Mouse (Mus musculus) kidney, postnatal 0 days (tissue): ENCODE results near the gene Serinc3. TPM values are rescaled to one million over a fixed set of nuclear protein-coding genes. Genes with fewer than 3 reads are reported as not detected.

Experiments
- ATAC-seq: fragments of 200-750 bp; cut with Nextera tagmentation; replicated peaks from 2 replicates; pipeline ENCODE4 v1.8.0; 2017; ENCODE audit warnings: low read depth, moderate number of reproducible peaks, moderate TSS enrichment, moderate library complexity; ENCODE audit not compliant: low FRiP score
- DNase-seq: peaks from one replicate; pipeline ENCODE4 v3.0.0-alpha.2; 2016; ENCODE audit warnings: low spot score
- H3K27ac ChIP-seq: fragments of 300-500 bp; sonication (generic); 2 replicates; pipeline ENCODE4 v1.5.1; 2014; ENCODE audit warnings: mild to moderate bottlenecking
- H3K27me3 ChIP-seq: fragments of 300-500 bp; sonication (generic); 2 replicates; pipeline ENCODE4 v1.6.1; 2014; ENCODE audit warnings: low read length, mixed read lengths; ENCODE audit not compliant: insufficient read depth
- H3K36me3 ChIP-seq: fragments of 300-500 bp; sonication (generic); 2 replicates; pipeline ENCODE4 v1.6.1; 2014; ENCODE audit warnings: low read length, mixed read lengths; ENCODE audit not compliant: insufficient read depth
- H3K4me1 ChIP-seq: fragments of 300-500 bp; sonication (generic); replicated peaks from 2 replicates; pipeline ENCODE4 v1.6.1; 2014; ENCODE audit warnings: antibody characterized with exemption, low read length, mixed read lengths; ENCODE audit not compliant: insufficient read depth
- H3K4me2 ChIP-seq: fragments of 300-500 bp; sonication (generic); 2 replicates; pipeline ENCODE4 v1.6.1; 2014; ENCODE audit warnings: mild to moderate bottlenecking, low read length, moderate library complexity, mixed read lengths
- H3K4me3 ChIP-seq: fragments of 300-500 bp; sonication (generic); replicated peaks from 2 replicates; pipeline ENCODE4 v1.5.1; 2014; ENCODE audit warnings: low read depth, low read length
- H3K9ac ChIP-seq: fragments of 300-500 bp; sonication (generic); 2 replicates; pipeline ENCODE4 v1.6.1; 2014; ENCODE audit warnings: low read depth, low read length
- H3K9me3 ChIP-seq: fragments of 300-500 bp; sonication (generic); replicated peaks from 2 replicates; pipeline ENCODE4 v1.6.1; 2016; ENCODE audit warnings: low read length, inconsistent platforms, mixed read lengths
- CTCF ChIP-seq: IDR thresholded peaks from 2 replicates; pipeline ENCODE4 v1.5.1; 2016; ENCODE audit warnings: antibody characterized with exemption, low read depth, mild to moderate bottlenecking, moderate library complexity
- WGBS: fragments of 180-500 bp; shearing (Covaris S2); extraction: QIAGEN DNeasy Blood & Tissue Kit; methylation state at CpG from one replicate; pipeline ENCODE4 v1.1.7; 2014; 5-methylcytosine and 5-hydroxymethylcytosine counted together
- polyA plus RNA-seq: library from polyadenylated mRNA; unstranded; fragments of >200 nt; fragmentation: Nextera tagmentation; extraction: Ambion mirVana; gene quantifications from 2 replicates; pipeline ENCODE4 v1.2.1, GENCODE M21; 2015

Serinc3 gene
- polyA plus RNA-seq, 1 experiment from 2014 or later, result 72.5 TPM

DNA sequence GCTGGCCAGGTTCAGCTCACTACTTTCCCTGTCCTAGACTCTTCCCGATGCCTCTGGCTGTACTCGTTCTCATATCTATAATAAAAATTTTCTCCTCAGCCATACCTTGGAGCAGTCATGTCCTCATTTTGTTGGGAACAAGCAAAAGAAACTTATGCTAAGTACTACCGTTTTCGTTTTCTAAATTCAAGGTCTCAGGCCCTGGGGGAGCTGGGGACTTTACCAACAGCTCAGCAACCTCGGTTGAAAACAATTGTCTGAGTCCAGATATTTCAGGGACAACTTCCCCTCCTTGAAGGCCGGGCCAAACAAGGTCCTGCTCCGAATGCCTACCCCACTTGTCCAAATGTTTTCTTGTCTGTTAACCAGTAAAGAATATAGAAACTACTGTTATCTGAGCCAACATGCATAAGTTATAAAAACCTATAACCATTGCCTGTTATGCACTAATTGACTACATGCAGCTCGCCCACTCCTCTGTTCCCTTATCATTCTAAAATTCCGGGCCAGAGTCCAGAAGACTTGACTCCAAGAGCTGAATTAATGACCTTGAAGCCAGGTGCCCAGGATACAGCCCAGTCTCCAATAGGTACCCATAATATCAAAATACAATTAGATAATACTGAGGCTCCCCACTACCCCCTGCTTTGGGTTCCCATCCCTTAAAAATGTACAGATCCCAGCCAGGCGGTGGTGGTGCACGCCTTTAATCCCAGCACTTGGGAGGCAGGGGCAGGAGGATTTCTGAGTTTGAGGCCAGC lies 949 bp upstream of the Serinc3 start:
- Histone ChIP-seq H3K4me1 (peaks cover 8% of the 10 kb centered on the region; the same call in 1 of the 2 replicates), H3K27ac (0 out of 2 replicates have a peak overlapping the region, but pooled peaks have one; percentile 100), H3K36me3 (no peaks in the 10 kb centered on the region), H3K4me3 (no peak overlapping the region), H3K9ac (no peak overlapping the region), H3K4me2 (peak overlapping the region; percentile 66; the same call in 1 of the 2 replicates), H3K27me3 (no peaks in the 10 kb centered on the region), H3K9me3 (no peaks in the 10 kb centered on the region)
- DNase-seq (no peak), ATAC-seq (no peak)
- TF ChIP-seq CTCF, result no peak
- 77% methylated on average over 11 of the region's 11 CpGs for WGBS

DNA sequence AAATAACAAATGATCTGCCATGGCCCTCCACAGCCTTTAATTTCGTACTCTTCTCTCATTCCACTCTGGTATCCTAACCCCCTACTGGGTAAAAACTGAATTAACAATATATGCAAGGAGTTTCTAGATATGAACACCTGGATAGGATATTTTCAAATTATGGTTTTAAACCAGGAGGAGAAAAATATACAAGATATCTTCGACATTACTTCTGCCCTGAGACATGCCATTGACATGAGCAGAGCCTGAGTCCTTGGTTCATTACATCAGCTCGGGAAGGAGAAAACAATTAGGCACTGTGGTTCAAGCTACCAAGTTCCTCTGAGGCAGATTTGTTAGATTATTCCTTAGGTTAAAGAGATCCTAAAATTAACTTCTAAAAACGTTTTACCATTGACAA lies 884 bp downstream of the Serinc3 start:
- Histone ChIP-seq H3K4me3 (peak overlapping the region; percentile 94), H3K4me2 (peak overlapping the region; percentile 66), H3K27ac (peak overlapping the region; percentile 100), H3K36me3 (no peaks in the 10 kb centered on the region), H3K4me1 (peaks cover 8% of the 10 kb centered on the region), H3K9me3 (no peaks in the 10 kb centered on the region), H3K9ac (peak overlapping the region; percentile 98), H3K27me3 (no peaks in the 10 kb centered on the region)
- ATAC-seq (no peak), DNase-seq (peak; percentile 60)
- TF ChIP-seq CTCF, result peak; percentile 36; the same call in 1 of the 2 replicates
- 2% methylated on average over 4 of the region's 4 CpGs for WGBS

DNA sequence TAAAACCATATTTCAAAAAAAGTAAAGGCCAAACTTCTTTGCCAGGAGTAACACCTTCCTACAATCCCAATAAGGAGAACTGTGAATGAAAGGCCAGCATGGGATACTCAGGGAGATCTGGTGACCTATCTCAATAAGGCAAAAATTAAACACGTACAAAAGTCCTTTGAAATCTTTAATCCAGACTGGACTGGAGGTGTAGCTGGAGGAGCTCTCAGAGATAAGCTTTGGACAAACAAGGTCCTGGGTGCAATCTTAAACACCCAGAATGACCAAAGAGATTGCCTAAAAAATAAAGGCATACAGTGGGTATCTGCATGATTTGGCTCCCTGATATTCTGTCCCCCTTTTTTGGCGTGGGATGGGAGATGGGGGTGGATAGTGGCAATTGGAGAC lies 1.4 kb downstream of the Serinc3 start:
- peak overlapping the region; percentile 100 for H3K27ac ChIP-seq
- H3K4me2 ChIP-seq, result peak overlapping the region; percentile 66
- H3K4me1 ChIP-seq, result peaks cover 10% of the 10 kb centered on the region
- H3K9ac ChIP-seq, result peak overlapping the region; percentile 98
- no peaks in the 10 kb centered on the region for H3K27me3 ChIP-seq
- H3K9me3 ChIP-seq, result no peaks in the 10 kb centered on the region
- H3K36me3 ChIP-seq, result no peaks in the 10 kb centered on the region
- H3K4me3 ChIP-seq, result peak overlapping the region; percentile 94
- 54% methylated on average over 2 of the region's 2 CpGs for WGBS
- DNase-seq, result no peak
- no peak for ATAC-seq
- TF ChIP-seq CTCF, result no peak

DNA sequence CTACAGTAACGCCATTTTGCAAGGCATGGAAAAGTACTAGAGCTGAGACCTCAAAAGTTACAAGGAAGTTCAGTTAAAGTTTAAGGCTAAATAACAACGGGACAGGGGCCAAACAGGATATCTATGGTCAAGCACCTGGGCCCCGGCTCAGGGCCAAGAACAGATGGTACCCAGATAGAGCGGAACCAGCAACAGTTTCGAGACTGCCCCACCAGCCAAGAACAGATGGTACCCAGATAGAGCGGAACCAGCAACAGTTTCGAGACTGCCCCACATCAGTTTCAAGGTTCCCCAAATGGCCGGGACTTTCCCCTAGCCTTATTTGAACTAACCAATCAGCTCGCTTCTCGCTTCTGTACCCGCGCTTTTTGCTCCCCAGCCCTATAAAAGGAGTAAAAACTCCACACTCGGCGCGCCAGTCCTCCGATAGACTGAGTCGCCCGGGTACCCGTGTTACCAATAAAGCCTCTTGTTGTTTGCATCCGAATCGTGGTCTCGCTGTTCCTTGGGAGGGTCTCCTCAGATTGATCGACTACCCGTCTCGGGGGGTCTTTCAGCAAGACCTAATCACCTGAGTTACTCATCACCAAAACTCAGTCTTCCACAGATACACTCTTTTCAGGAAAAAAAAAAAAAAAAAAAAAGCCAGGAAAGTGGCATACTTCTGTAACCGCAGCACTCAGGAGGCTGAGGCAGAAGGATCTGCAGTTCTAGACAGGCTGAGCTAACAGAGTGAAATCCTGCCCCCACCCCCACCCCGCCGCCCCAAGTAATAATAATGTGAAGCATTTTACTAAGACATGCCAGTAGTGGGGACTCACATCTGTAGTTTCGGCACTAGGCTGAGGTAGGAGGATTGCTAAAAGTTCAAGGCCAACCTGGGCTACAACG lies 2.0 kb downstream of the Serinc3 start:
- H3K27me3 ChIP-seq, result no peaks in the 10 kb centered on the region
- TF ChIP-seq CTCF, result no peak
- peak overlapping the region; percentile 66 for H3K4me2 ChIP-seq
- H3K4me3 ChIP-seq, result peak overlapping the region; percentile 94
- H3K9ac ChIP-seq, result 0 out of 2 replicates have a peak overlapping the region, but pooled peaks have one; percentile 98
- no peak for ATAC-seq
- no peaks in the 10 kb centered on the region for H3K36me3 ChIP-seq
- DNase-seq, result peak; percentile 46
- peak overlapping the region; percentile 100 for H3K27ac ChIP-seq
- 86% methylated on average over 30 of the region's 30 CpGs for WGBS
- no peaks in the 10 kb centered on the region for H3K9me3 ChIP-seq
- H3K4me1 ChIP-seq, result peaks cover 16% of the 10 kb centered on the region

DNA sequence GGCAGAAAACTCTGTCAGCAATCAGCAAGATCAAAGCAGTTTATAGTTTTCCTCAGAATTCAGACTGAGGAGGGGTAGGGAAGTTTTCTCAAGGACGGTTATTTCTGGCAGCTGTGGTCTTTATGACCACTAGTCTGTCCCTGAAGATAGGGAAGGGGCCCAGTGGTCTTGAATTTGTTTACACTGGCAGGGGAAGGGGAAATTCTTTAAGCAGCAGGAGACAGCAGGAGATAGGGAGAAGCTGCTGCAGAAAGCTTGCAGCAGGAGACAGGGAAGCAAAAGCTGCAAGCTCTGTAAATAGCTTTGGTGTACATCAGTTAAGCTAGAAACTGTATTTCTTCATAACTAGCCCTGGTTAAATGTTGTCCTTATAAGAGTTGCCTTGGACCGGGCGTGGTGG lies 3.2 kb downstream of the Serinc3 start:
- Histone ChIP-seq H3K9ac (no peak overlapping the region), H3K27ac (peak overlapping the region; percentile 51; the same call in 1 of the 2 replicates), H3K4me1 (peaks cover 18% of the 10 kb centered on the region), H3K4me3 (no peak overlapping the region), H3K27me3 (no peaks in the 10 kb centered on the region), H3K36me3 (no peaks in the 10 kb centered on the region), H3K9me3 (no peaks in the 10 kb centered on the region), H3K4me2 (peak overlapping the region; percentile 5; the same call in 1 of the 2 replicates)
- TF ChIP-seq CTCF, result 0 out of 2 replicates have a peak, but pooled peaks have one; percentile 9
- ATAC-seq, result no peak
- peak; percentile 90 for DNase-seq
- WGBS, result 35% methylated on average over 3 of the region's 3 CpGs

DNA sequence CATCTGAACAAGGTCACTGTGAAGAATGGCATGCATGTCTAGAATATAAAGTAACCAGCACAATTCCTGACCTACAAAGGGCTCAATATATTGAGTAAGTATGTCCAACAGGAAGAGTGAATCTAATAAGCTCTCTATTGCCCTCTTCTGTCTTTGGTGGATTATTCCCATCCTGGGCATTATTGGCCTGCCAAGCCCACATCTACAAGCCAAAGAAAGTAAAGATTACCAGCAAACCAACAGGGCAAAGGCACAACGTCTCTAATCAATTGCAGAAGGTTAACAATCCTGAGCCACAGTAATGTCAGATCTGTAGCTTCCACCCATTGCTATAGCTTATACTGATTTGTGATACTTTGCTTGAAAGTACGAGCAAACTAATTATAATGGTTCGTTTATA lies 4.4 kb downstream of the Serinc3 start:
- 0 out of 2 replicates have a peak, but pooled peaks cover 5% of the 10 kb centered on the region for H3K36me3 ChIP-seq
- H3K4me2 ChIP-seq, result no peak overlapping the region
- no peak for DNase-seq
- H3K4me3 ChIP-seq, result no peak overlapping the region
- H3K9ac ChIP-seq, result no peak overlapping the region
- H3K27me3 ChIP-seq, result no peaks in the 10 kb centered on the region
- H3K27ac ChIP-seq, result no peak overlapping the region
- no peak for ATAC-seq
- peak; percentile 38; the same call in 1 of the 2 replicates for TF ChIP-seq CTCF
- H3K9me3 ChIP-seq, result no peaks in the 10 kb centered on the region
- 81% methylated on average over 3 of the region's 3 CpGs for WGBS
- peaks cover 18% of the 10 kb centered on the region for H3K4me1 ChIP-seq
